Mouse (Mus musculus): ENCODE measurements around the gene Myl4. TPM values are rescaled to one million over a fixed set of nuclear protein-coding genes. Genes with fewer than 3 reads are reported as not detected.

The Myl4 gene
- total RNA-seq (2023; ENCODE audit: inconsistent age) = 44.6 to 61.8 TPM (median 56.4 TPM) in 4 replicates

GRCm38 (mm10) chr11:104550406-104550974 lies at the start of gene Myl4, which contains the start of gene Cdc27:
TSS of gene Myl4 (plus strand) at chr11:104550663.
TSS of gene Cdc27 (minus strand) at chr11:104550620.

GRCm38 (mm10) chr11:104607491-104608245 lies 57.2 kb downstream of the Myl4 start, which contains the start of gene Itgb3:
TSS of gene Itgb3 (plus strand) at chr11:104608000.

Other genes with a start within 250 kb of the Myl4 start
- gene Kansl1, start 81.8 kb upstream of the Myl4 start, total RNA-seq (2023; ENCODE audit: inconsistent age) = 124 to 134 TPM (median 128 TPM) in 4 replicates
- gene Cdc27, start within 50 bp of the Myl4 start, total RNA-seq (2023; ENCODE audit: inconsistent age) = 36.4 to 53.6 TPM (median 44.3 TPM) in 4 replicates
- 32.4 to 40.2 TPM (median 37.8 TPM) in 4 replicates for gene Itgb3, start 57.3 kb downstream of the Myl4 start, total RNA-seq (2023; ENCODE audit: inconsistent age)
- 0.15 TPM in 1 of 4 replicates, not detected in the others for gene Gm11639, start 135.0 kb downstream of the Myl4 start, total RNA-seq (2023; ENCODE audit: inconsistent age)